Mouse (Mus musculus): Measurements from ENCODE around the gene Rnase2a. TPM values are rescaled to one million over a fixed set of nuclear protein-coding genes. Genes with fewer than 3 reads are reported as not detected.

The Rnase2a gene
- polyA plus RNA-seq (2015; fragmentation: Nextera tagmentation; extraction: Ambion mirVana), result not detected in 2 replicates

DNA sequence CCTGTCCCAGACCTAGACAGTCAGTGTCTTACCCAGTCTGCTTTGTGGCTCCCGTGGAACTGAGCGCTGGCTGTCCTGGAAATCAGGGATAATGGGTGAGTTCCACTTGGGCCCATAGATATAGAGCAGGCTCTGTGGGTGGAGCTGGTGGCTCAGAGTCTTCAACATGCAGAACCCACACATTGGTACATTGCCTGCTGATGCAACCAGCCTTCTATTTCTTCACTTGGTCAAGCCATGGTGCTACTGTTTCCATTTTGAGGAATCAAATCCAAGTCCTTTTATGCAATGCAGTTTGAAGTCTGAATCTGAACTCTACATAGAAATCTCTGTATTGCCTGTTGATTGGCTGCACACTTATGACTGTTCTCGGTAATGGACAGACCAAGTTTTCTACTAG, at the start of gene Rnase2a:
Gene Rnase2a, minus strand, starts transcription at position 72 of the 400 bp plus-strand sequence.

Other genes starting within 250 kb of the Rnase2a start
- 0.13 TPM in 1 of 2 replicates, not detected in the other for gene Rnase10, start 248.4 kb downstream of the Rnase2a start, polyA plus RNA-seq (2015; fragmentation: Nextera tagmentation; extraction: Ambion mirVana)
- gene Rnase9, start 214.2 kb downstream of the Rnase2a start, polyA plus RNA-seq (2015; fragmentation: Nextera tagmentation; extraction: Ambion mirVana), result not detected in 2 replicates
- gene Rnase11, start 205.9 kb downstream of the Rnase2a start, polyA plus RNA-seq (2015; fragmentation: Nextera tagmentation; extraction: Ambion mirVana), result not detected in 2 replicates
- not detected in 2 replicates for gene Rnase12, start 198.5 kb downstream of the Rnase2a start, polyA plus RNA-seq (2015; fragmentation: Nextera tagmentation; extraction: Ambion mirVana)
- gene Olfr750, start 181.7 kb downstream of the Rnase2a start, polyA plus RNA-seq (2015; fragmentation: Nextera tagmentation; extraction: Ambion mirVana), result 0.06 TPM in 1 of 2 replicates, not detected in the other
- gene Rnase4, start 165.0 kb downstream of the Rnase2a start, polyA plus RNA-seq (2015; fragmentation: Nextera tagmentation; extraction: Ambion mirVana), result 28.1 and 29.2 TPM in 2 replicates
- 5.1 and 5.8 TPM in 2 replicates for gene Ang, start 165.0 kb downstream of the Rnase2a start, polyA plus RNA-seq (2015; fragmentation: Nextera tagmentation; extraction: Ambion mirVana)
- not detected in 2 replicates for gene Eddm3b, start 141.7 kb downstream of the Rnase2a start, polyA plus RNA-seq (2015; fragmentation: Nextera tagmentation; extraction: Ambion mirVana)
- 0.62 and 0.72 TPM in 2 replicates for gene Rnase6, start 132.2 kb downstream of the Rnase2a start, polyA plus RNA-seq (2015; fragmentation: Nextera tagmentation; extraction: Ambion mirVana)
- gene Rnase1, start 109.3 kb downstream of the Rnase2a start, polyA plus RNA-seq (2015; fragmentation: Nextera tagmentation; extraction: Ambion mirVana), result 0.71 and 1.2 TPM in 2 replicates
- gene Rnase2b, start 93.9 kb downstream of the Rnase2a start, polyA plus RNA-seq (2015; fragmentation: Nextera tagmentation; extraction: Ambion mirVana), result not detected in 2 replicates
- not detected in 2 replicates for gene Ang2, start 57.0 kb downstream of the Rnase2a start, polyA plus RNA-seq (2015; fragmentation: Nextera tagmentation; extraction: Ambion mirVana)
- gene Ear14, start 52.7 kb downstream of the Rnase2a start, polyA plus RNA-seq (2015; fragmentation: Nextera tagmentation; extraction: Ambion mirVana), result not detected in 2 replicates
- gene Gm7247, start 105.6 kb upstream of the Rnase2a start, polyA plus RNA-seq (2015; fragmentation: Nextera tagmentation; extraction: Ambion mirVana), result not detected in 2 replicates
- not detected in 2 replicates for gene Vmn2r88, start 154.7 kb upstream of the Rnase2a start, polyA plus RNA-seq (2015; fragmentation: Nextera tagmentation; extraction: Ambion mirVana)
- not detected in 2 replicates for gene Vmn2r89, start 195.7 kb upstream of the Rnase2a start, polyA plus RNA-seq (2015; fragmentation: Nextera tagmentation; extraction: Ambion mirVana)